Mouse (Mus musculus): ENCODE data around the gene Grin1.
A peak's percentile ranks its signal among the peaks of the same experiment; 100 is the strongest.

The Grin1 gene

DNA sequence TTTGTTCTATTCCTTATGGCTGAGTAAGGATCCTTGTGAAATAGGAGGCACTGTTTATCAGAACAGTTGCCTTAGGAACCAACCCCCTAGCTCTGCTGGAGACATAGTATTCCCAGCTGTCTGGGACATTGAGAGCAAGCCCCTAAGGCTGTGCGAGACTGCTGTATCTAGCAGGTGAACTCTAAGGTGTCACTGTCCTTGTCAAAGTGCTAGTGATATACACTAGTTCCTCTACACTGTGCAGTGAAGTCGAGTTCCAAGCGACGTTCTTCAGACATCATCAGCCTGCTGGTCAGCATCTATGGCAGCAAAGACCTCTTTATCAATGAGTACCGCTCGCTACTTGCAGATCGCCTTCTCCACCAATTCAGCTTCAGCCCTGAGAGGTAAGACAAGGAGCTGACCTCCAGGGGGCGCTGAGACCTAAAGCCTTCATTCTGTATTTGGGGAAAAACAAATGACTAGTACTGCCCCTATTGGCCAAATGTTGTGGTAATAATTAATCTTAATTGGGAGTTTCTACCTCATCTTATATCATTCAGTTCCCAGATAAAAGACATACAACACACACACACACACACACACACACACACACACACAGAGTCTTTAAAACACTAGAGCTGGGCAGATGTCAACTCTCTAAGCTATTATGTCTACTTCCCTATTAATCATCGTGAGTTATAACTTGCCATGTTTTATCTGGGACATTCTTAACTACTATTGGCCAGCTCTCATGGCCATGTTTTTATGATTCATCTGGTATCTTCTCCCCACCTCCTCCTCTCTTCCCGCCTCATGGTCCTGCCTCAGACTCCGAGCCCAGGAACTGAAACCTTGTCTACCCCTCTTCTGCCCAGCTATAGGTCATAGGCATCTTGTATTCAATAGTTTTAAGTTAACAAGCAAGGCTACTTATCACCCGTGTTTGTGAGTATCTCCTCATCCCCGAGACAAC, 39.8 kb downstream of the Grin1 start:
- TF ChIP-seq GATA4 (IDR thresholded peaks at IDR 0.05; ENCODE audit: insufficient replicate concordance, low read length): no peak

DNA sequence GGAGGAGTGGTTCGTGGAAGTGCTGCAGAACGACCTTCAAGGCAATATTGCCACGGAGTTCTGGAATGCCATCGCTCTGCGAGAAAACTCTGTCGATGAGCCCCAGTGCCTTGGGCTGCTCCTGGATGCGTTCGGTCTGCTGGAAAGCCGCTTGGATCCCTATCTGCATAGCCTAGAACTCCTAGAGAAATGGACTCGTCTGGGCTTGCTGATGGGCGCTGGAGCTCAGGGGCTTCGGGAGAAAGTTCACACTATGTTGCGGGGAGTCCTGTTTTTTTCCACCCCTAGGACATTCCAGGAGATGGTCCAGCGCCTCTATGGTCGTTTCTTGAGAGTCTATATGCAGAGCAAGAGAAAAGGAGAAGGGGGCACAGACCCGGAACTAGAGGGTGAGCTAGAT, 46.0 kb downstream of the Grin1 start:
- TF ChIP-seq GATA4 (IDR thresholded peaks at IDR 0.05; ENCODE audit: insufficient replicate concordance, low read length): no peak

DNA sequence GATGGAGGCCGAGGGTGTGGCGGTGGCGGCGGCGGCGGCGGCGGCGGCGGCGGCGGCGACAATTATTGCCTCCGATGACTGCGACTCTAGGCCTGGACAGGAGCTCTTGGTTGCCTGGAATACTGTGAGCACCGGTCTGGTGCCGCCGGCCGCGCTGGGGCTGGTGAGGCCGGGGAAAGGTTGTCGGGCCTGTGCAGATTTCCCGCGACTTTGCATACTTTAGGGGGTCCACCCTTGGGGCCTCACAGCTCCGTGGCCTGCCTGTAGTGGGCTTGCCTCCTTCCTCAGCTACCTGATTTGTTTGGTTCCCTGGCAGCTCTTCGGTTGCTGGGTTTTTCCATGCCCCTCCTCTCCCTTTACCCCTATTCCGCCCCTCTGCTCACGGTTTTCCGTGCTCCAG, 46.5 kb downstream of the Grin1 start:
- TF ChIP-seq GATA4 (IDR thresholded peaks at IDR 0.05; ENCODE audit: insufficient replicate concordance, low read length): no peak

DNA sequence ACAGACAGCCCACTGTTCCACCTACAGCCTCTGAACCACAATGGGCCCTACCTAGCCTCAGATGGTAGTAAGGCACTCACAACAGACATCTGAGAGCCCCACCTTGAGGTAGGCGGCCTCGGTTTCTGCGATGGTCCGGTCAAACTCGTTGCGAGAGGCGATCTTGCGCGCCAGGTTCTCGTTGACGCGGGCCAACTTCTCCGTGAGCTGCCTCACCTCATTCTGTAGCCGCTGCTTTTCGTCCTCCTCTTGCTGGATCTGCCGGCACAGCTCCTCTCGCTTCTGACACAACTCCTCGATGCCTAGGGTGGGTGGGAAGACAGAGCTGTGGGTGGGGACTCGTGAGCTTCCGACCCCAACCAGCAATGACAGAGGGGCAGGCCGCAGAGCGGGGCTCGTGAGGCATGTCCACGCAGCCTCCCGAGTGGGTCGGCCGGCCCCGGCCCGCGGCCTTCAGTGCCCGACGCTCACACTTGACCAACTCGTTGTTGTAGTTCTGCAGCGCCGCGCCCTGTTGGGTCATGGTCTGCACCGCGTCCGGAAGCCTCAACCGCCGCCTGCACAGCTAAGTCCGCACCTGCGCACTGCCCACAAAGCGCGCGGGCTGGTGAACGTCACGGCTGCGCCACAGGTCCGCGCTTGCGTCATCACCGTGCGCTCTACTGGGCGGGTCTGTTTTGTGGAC, 47.0 kb downstream of the Grin1 start, which contains the start of the genes Ssna1 and Anapc2:
TSS of gene Ssna1 (minus strand) at position 612 of the 685 bp plus-strand sequence.
TSS of gene Anapc2 (plus strand) at position 652 of the 685 bp plus-strand sequence.
- TF ChIP-seq GATA4 (IDR thresholded peaks at IDR 0.05; ENCODE audit: insufficient replicate concordance, low read length): no peak

DNA sequence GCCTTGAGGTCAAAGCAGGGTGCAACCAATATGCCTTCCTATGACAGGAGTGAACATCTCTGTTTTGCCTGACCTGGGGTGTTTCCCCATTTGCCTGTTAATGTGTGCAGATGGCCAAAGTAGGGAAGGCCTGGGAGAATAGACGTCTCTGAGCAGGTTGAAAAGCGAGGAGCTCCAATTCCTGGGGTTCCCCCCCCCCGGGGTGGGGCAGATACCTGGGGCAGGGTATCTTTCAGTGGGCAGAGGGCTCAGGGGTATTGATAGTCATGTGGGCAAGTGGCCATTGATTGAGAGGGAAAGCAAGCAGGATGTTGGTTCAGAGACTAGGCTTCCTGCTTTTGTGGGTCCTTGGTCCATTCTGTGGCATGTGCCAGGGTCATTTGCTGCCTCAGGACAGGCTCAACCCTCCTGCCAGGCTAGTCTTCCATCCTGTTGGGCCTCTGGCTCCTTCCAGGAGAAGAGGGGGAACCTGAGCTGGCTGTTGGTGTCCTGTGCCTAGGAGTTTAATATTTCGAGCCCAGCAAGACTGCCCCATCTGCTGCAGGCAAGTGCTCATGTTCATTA, 51.2 kb downstream of the Grin1 start:
- TF ChIP-seq GATA4 (IDR thresholded peaks at IDR 0.05; ENCODE audit: insufficient replicate concordance, low read length): no peak

DNA sequence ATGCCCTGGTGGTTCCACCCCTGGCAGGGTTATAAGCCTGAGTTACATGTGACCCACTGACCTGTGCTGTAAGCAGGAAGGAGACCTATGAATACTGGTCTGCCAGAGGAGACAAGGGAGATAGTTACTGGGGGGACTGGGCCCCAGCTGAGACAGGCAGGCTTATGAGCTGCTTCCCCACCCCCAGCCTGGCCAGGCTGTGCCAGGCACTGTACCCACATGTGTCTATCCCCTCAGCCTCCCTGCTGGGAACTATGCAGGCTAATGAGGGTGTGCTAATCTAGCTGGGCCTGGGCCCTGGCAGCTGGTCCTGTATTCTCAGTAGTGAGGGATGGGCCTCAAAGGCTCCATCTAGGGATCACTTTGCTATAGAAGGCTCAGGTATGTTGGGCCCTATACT, 51.7 kb downstream of the Grin1 start:
- TF ChIP-seq GATA4 (IDR thresholded peaks at IDR 0.05; ENCODE audit: insufficient replicate concordance, low read length): no peak

DNA sequence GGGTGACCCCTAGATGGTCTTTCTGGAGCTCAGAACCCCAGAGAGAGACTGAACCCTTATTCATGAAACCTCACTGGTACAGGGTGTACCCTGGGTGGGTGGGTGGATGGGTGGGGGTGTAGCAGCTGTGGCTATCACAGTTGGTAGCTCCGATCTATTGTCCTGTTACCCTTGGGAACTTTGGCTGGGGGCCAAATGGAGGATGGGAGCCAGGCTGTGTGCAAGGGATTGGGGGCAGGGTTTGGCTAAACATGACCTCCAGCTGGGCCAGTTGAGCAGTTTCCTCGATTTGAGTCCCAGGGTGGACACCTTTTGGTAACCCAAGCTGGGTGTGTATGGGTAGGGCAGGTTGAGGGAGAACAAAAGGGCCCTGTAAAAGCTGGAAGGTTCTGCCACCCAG, 52.3 kb downstream of the Grin1 start:
- no peak for TF ChIP-seq GATA4 (IDR thresholded peaks at IDR 0.05; ENCODE audit: insufficient replicate concordance, low read length)

DNA sequence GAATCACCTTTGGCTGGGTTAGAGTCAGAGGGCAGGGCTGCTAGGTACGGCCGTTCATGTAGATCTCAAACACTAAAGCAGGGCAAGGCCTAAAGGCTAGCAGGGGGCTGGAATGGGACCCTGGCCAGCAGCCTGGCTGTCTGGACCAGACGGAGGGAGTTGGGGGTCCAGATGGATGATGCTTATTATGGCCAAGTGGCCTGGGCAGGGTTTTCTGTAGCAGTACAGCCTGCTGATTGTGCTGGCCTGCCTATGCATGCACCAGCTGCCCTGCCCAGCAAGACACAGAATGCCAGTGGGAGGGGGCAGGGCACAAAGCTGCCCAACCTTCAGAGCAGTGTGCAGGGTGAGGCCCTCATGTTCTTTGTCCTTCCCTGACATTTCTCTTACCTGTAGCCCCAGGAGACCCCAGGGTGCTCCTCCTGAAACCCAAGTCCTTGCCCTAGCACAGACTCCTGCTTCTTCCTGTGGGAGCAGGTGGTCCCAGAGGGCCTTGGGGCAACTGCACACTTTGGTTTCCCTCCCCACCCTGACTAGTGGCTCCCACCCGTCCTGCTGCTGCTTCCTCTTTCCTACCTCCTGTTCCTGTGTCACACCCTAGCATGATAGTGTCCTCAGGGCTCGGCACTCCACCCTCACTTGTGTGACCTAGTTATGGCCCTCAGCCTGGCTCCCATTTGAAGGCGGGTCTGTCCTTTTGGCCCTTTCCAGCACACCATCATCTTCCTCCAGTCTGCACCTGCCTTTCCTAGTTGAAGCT, 52.9 kb downstream of the Grin1 start:
- no peak for TF ChIP-seq GATA4 (IDR thresholded peaks at IDR 0.05; ENCODE audit: insufficient replicate concordance, low read length)

DNA sequence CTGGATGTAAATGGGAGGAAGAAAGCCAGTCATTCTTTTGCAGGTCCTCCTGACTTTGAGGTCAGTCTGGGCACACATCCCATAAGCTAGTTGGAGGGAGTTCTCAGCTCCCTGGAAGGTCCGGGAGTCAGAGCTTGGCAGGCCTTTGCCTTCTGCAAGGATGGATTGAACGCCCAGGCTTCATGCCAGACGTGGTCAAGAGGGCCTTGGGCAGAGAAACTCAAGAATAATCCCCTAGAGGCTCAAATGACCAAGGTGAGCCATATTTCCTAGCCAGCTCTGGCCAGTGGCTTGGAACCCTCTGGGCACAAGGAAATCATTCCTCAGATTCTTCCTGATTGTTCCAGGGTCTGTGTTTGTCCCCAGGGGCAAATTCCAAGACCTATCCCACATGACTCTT, 54.1 kb downstream of the Grin1 start:
- no peak for TF ChIP-seq GATA4 (IDR thresholded peaks at IDR 0.05; ENCODE audit: insufficient replicate concordance, low read length)

DNA sequence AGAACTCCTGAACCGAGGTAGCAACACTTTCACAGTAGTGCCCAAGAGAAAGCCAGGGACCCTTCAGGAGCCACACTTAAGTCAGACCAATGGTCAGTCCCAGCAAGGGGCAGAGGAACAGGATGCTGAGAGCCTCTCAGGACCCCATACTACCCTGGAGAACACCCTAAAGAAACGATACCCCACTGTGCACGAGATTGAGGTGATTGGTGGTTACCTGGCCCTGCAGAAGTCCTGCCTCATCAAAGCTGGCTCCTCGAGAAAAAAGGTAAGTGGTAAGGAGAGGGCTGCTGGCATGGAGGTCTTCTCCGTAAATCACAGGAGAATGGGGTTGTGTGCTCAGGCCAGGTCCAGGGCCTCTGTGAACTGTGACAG, 54.7 kb downstream of the Grin1 start:
- TF ChIP-seq GATA4 (IDR thresholded peaks at IDR 0.05; ENCODE audit: insufficient replicate concordance, low read length): no peak

DNA sequence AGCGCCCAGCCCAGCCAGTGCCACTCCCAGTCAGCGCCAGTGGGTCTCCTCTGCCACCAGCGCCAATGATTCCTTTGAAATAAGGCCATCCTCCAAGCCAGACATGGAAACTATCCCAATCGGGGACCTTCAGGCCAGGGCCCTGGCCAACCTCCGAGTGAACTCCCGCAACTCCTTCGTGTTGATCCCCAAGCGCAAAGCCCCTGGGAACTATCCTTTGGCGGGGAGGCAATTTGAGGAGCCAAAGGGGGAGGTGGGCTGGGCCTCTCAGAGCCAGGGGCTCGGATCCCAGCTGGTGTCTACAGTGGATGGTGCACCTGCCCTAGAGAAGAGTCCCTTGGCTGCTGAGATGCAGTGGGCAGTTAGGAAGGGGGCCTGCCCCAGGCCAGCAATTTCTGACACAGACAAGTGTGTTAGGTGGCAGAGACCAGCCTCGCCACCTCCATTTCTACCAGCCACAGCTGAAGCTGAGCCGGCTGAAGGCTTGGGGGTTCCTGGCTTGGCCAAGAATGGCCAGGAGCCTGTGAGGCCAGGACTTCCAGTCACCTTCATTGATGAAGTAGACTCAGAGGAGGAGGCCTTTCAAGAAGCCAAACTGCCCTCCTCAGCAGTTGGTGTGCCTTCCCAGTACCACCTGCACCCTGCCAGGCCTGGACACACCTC, 55.2 kb downstream of the Grin1 start:
- TF ChIP-seq GATA4 (IDR thresholded peaks at IDR 0.05; ENCODE audit: insufficient replicate concordance, low read length): no peak

DNA sequence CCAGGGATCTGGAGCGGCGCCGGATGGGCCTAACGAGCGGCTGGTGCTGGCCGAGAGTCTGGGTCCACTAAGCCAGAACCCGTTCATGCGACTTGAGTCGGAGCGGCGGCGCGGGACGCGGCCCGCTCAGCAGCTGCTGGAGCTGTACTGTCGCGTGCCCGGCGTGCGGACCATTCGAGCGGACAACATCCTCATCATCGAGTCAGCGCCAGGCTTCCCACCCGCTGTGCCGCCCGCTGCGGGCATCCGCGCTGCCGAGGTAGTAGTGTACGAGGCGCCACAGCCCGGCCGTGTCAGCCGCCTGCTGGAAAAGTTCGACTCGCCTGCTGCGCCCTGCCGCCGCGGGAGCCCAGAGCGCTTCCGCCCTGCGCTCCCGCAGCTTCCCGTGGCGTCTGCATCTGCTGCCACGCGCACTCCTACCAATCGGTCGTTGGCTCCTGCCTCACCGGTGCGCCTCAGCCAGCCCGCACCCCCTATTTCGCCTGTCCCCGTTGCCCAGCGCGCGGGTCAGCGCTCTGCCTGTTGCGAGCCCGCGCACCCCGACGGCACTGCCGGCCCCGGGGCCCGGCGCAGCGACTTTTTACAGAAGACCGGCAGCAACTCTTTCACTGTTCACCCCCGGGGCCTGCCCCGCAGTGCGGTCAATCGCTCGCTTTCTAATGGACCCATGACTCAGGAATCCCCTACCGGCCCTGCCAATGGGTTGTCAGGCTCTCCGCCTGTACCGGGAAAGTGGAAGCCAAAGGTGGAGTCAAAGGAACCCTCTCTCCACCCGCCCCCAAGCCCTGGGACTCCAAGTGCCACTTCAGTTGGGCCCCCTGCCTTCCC, 56.0 kb downstream of the Grin1 start:
- no peak for TF ChIP-seq GATA4 (IDR thresholded peaks at IDR 0.05; ENCODE audit: insufficient replicate concordance, low read length)

DNA sequence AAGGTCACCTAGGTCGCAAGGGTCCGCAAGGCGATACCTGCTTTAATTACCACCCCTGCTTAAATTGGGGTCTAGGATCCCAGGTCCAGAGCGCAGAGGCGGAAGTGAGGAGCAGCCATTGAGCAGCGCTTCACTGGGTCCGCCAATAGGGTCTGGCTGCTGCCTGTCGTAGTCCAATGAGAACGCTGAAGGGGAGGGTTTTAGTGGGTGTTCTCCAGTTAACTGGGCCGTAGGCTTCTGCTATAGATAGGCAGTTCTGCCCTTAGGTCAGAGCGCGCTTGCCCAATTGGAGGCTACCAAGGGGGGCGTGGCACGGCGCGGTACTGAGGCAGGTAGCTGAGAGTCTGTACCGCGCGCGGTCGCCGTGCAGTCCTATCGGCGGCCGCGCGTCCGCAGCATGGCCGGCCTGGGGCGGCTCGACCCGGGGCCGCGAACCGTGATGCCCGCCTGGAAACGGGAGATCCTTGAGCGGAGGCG, 56.7 kb downstream of the Grin1 start, which contains the start of gene Tprn:
TSS of gene Tprn (plus strand) at position 328 of the 477 bp plus-strand sequence.
- peak; percentile 29; the same call in 1 of the 2 replicates for TF ChIP-seq GATA4 (IDR thresholded peaks at IDR 0.05; ENCODE audit: insufficient replicate concordance, low read length)

All from liver, adult (tissue).